Mouse (Mus musculus) liver, embryonic 14.5 days (tissue): ENCODE results near the gene Ctla4. TPM values are rescaled to one million over a fixed set of nuclear protein-coding genes. Genes with fewer than 3 reads are reported as not detected.

Source experiments
- ATAC-seq: fragments of 200-750 bp; cut with Nextera tagmentation; 2 replicates; pipeline ENCODE4 v1.8.0; 2017; ENCODE audit warnings: moderate number of reproducible peaks, mild to moderate bottlenecking, moderate library complexity; ENCODE audit not compliant: insufficient read depth
- DNase-seq, 3 experiments: peaks; one replicate each; pipeline ENCODE4 v3.0.0-alpha.2; 2012 to 2013; ENCODE audit warnings: low read depth in 3 of 3, low spot score in 3 of 3
- H3K27ac ChIP-seq: fragments of 300-500 bp; sonication (generic); 2 replicates; pipeline ENCODE4 v1.5.1; 2014; ENCODE audit warnings: moderate library complexity, mild to moderate bottlenecking, control low read depth, inconsistent platforms
- H3K27me3 ChIP-seq: fragments of 300-500 bp; sonication (generic); 2 replicates; pipeline ENCODE4 v1.6.1; 2014; ENCODE audit warnings: mild to moderate bottlenecking, low read length, moderate library complexity; ENCODE audit not compliant: control insufficient read depth, insufficient read depth
- H3K36me3 ChIP-seq: fragments of 300-500 bp; sonication (generic); replicated peaks from 2 replicates; pipeline ENCODE4 v1.6.1; 2014; ENCODE audit warnings: low read depth; ENCODE audit not compliant: control insufficient read depth, insufficient read depth
- H3K4me1 ChIP-seq, 2 experiments: fragments of 200-500 bp in 1 of 2; fragments of 300-500 bp in 1 of 2; sonication (generic) in 1 of 2; replicated peaks; 2 replicates each; pipeline ENCODE4 v1.6.1; 2012 to 2014; ENCODE audit warnings: antibody characterized with exemption in 1 of 2, inconsistent platforms in 1 of 2, low read length in 1 of 2; ENCODE audit not compliant: control insufficient read depth in 2 of 2, insufficient read depth in 2 of 2
- H3K4me2 ChIP-seq: fragments of 300-500 bp; sonication (generic); 2 replicates; pipeline ENCODE4 v1.6.1; 2014; ENCODE audit warnings: low read depth, mild to moderate bottlenecking, control low read depth, moderate library complexity
- H3K4me3 ChIP-seq, 2 experiments: fragments of 200-500 bp in 1 of 2; fragments of 300-500 bp in 1 of 2; sonication (generic) in 1 of 2; 2 replicates each; pipeline ENCODE4 v1.5.1; 2012 to 2014; ENCODE audit warnings: low read depth in 2 of 2, low read length in 2 of 2, mild to moderate bottlenecking in 2 of 2, control low read depth in 1 of 2, inconsistent platforms in 1 of 2, moderate library complexity in 1 of 2; ENCODE audit not compliant: insufficient read depth in 1 of 2
- H3K9ac ChIP-seq: fragments of 300-500 bp; sonication (generic); replicated peaks from 2 replicates; pipeline ENCODE4 v1.6.1; 2014; ENCODE audit warnings: mild to moderate bottlenecking, control low read depth, moderate library complexity
- H3K9me3 ChIP-seq: fragments of 300-500 bp; sonication (generic); 2 replicates; pipeline ENCODE4 v1.6.1; 2016; ENCODE audit warnings: low read length, mixed read lengths; ENCODE audit not compliant: control insufficient read depth
- CTCF ChIP-seq: IDR thresholded peaks from 2 replicates; pipeline ENCODE4 v1.5.1; 2016; ENCODE audit warnings: antibody characterized with exemption, low read depth, control low read depth
- EP300 ChIP-seq: IDR thresholded peaks from 2 replicates; pipeline ENCODE4 v1.6.1; 2016; ENCODE audit warnings: antibody characterized with exemption, low read depth
- WGBS: fragments of 180-500 bp; shearing (Covaris S2); extraction: QIAGEN DNeasy Blood & Tissue Kit; methylation state at CpG from one replicate; pipeline ENCODE4 v1.1.7; 2014; ENCODE audit not compliant: insufficient replicate concordance; 5-methylcytosine and 5-hydroxymethylcytosine counted together
- polyA plus RNA-seq, 2 experiments: library from polyadenylated mRNA; depleted of rRNA in 1 of 2; stranded (reverse) in 1 of 2; unstranded in 1 of 2; fragments of >200 nt; fragmentation: Nextera tagmentation in 1 of 2; extraction: Ambion mirVana in 1 of 2; gene quantifications; 2 replicates each; pipeline versions ENCODE4 v1.2.1 to v1.2.3; 2012 to 2014

Ctla4 gene
- polyA plus RNA-seq, 2 experiments, result not detected

DNA sequence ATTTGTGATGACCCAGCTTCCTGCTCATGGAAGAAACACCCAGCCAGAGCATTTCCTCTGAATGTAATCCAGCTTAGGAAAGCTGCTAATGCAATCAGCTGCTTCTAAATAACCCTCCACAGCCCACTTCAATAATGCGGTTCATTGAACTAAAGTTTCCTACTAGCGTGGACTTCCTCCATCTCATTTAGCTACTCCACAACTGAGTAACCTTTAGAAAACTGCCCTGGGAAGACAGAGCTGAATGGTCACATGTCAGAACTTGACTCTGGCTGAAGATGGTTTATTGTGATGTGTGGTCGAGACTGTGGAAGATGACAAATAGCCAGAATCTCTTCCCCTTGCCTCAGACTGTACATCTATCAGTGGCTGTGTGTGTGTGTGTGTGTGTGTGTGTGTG lies 12.4 kb downstream of the Ctla4 start:
- H3K27ac ChIP-seq, result no peak overlapping the region
- WGBS, result 43% methylated on average over 3 of the region's 3 CpGs

DNA sequence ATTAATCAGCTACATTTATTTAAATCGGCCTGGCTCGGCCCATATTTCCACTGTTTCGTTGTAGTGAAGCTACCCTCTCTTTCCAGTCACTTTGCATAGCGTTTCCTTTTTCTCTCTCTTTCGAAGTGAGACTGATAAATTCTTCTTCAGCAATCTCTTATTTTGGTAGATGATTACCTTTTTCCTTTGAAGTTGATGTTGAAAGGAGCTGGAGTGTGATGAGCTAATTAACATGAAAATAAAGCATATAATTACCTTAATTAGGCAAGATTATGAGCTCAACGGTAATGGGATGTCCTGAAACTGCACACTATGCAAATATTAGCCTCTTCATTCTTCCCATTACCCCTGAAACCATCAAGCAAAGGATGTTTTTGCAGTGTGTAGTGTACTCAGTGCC lies 15.7 kb downstream of the Ctla4 start:
- H3K36me3 ChIP-seq, result no peaks in the 10 kb centered on the region
- 63% methylated on average over 6 of the region's 6 CpGs for WGBS
- no peaks in the 10 kb centered on the region for H3K4me1 ChIP-seq
- DNase-seq, result no peak
- H3K9ac ChIP-seq, result no peak overlapping the region
- H3K4me3 ChIP-seq, result no peak overlapping the region
- no peaks in the 10 kb centered on the region for H3K9me3 ChIP-seq
- TF ChIP-seq EP300 (no peak), CTCF (no peak)
- no peak overlapping the region for H3K4me2 ChIP-seq
- no peaks in the 10 kb centered on the region for H3K27me3 ChIP-seq
- H3K27ac ChIP-seq, result no peak overlapping the region
- no peak for ATAC-seq

More for the DNA sequence above, 12.4 kb downstream of the Ctla4 start:
- Histone ChIP-seq H3K4me1 (no peaks in the 10 kb centered on the region), H3K4me2 (no peak overlapping the region), H3K27me3 (no peaks in the 10 kb centered on the region), H3K4me3 (no peak overlapping the region), H3K36me3 (no peaks in the 10 kb centered on the region), H3K9me3 (no peaks in the 10 kb centered on the region), H3K9ac (no peak overlapping the region)
- DNase-seq (no peak), ATAC-seq (no peak)
- TF ChIP-seq CTCF, result no peak
- no peak for TF ChIP-seq EP300

DNA sequence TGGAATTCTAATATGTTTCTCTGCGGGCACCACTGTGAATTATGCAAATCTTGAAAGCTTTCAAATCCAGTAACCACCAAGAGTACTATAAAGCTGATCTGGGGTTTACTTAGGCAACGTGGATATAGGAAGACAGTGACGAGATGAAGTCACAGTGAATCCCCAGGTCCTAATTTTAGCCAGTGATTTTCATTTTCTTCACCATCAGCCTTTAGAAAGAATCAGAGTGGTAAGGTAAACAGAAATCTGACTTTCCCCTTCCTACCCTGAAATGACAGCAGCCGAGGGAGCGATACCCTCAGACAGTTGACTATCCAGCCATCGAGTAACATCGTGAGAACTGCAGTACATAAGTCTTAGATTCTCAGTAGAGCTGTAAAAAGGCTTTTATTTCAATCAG lies 16.3 kb downstream of the Ctla4 start:
- no peak overlapping the region for H3K27ac ChIP-seq

DNA sequence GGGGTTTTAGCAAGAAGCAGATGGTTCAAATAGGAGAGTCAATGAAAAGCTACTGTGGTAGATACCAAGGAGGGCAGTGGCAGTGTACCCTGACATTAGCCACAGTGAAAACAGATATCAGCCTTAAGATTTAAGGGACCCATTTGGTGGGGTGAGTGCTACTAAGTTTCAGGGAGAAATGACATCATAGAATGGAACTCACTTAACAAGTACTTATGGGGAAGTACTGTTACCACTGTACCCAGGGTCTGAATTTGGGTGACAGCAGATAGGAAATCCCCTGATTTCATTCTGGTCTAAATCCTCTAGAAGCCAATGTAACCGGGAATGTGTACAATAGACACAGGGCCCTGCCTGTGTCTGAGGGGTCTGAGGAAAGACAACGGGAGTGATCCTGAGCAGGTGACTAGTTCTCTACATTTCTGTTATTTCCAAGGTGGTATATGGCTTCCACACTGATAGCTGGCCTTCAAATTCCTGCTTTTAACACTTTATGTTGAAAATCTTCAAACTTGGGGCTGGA lies 17.7 kb downstream of the Ctla4 start:
- Histone ChIP-seq H3K4me1 (no peaks in the 10 kb centered on the region), H3K36me3 (no peaks in the 10 kb centered on the region), H3K9ac (no peak overlapping the region), H3K4me3 (no peak overlapping the region), H3K27ac (no peak overlapping the region), H3K4me2 (no peak overlapping the region), H3K9me3 (no peaks in the 10 kb centered on the region), H3K27me3 (no peaks in the 10 kb centered on the region)
- 55% methylated on average over 2 of the region's 2 CpGs for WGBS
- DNase-seq, result no peak
- no peak for TF ChIP-seq CTCF
- no peak for TF ChIP-seq EP300
- no peak for ATAC-seq

More for the DNA sequence above, 16.3 kb downstream of the Ctla4 start:
- Histone ChIP-seq H3K9me3 (no peaks in the 10 kb centered on the region), H3K4me1 (no peaks in the 10 kb centered on the region), H3K27me3 (no peaks in the 10 kb centered on the region), H3K9ac (no peak overlapping the region), H3K4me3 (no peak overlapping the region), H3K36me3 (no peaks in the 10 kb centered on the region), H3K4me2 (no peak overlapping the region)
- ATAC-seq (no peak), DNase-seq (no peak)
- TF ChIP-seq CTCF, result no peak
- TF ChIP-seq EP300, result no peak
- WGBS, result 69% methylated on average over 7 of the region's 7 CpGs

DNA sequence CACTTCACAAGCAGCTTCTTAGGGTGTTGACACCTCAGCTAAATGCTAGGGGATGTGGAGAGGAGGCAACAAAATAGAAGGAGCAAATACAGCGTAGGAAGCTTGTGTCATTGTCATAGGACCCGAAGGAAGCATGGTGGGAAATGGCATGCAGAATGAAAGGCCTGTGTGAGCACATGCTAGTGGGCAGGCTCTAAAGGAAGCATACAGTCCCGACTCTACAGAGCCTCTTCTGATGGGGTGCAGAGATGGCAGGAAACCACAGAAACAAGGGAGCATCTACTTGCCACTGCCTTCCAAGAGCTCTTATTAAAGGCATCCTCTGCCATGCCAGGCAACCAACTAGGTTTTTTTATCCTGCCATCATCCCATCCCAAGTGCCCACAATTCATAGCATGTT lies 20.7 kb downstream of the Ctla4 start:
- Histone ChIP-seq H3K27me3 (no peaks in the 10 kb centered on the region), H3K9me3 (no peaks in the 10 kb centered on the region), H3K9ac (no peak overlapping the region), H3K4me3 (no peak overlapping the region), H3K4me1 (no peaks in the 10 kb centered on the region), H3K27ac (no peak overlapping the region), H3K4me2 (no peak overlapping the region), H3K36me3 (no peaks in the 10 kb centered on the region)
- no peak for ATAC-seq
- TF ChIP-seq EP300, result no peak
- WGBS, result 42% methylated on average over 3 of the region's 3 CpGs
- no peak for DNase-seq
